Mouse (Mus musculus): ENCODE results near the gene 4930404N11Rik. TPM values are rescaled to one million over a fixed set of nuclear protein-coding genes. Genes with fewer than 3 reads are reported as not detected.

4930404N11Rik gene
- 0.23 and 0.67 TPM in 2 replicates for polyA plus RNA-seq (2014; fragmentation: Nextera tagmentation; extraction: Ambion mirVana)

DNA sequence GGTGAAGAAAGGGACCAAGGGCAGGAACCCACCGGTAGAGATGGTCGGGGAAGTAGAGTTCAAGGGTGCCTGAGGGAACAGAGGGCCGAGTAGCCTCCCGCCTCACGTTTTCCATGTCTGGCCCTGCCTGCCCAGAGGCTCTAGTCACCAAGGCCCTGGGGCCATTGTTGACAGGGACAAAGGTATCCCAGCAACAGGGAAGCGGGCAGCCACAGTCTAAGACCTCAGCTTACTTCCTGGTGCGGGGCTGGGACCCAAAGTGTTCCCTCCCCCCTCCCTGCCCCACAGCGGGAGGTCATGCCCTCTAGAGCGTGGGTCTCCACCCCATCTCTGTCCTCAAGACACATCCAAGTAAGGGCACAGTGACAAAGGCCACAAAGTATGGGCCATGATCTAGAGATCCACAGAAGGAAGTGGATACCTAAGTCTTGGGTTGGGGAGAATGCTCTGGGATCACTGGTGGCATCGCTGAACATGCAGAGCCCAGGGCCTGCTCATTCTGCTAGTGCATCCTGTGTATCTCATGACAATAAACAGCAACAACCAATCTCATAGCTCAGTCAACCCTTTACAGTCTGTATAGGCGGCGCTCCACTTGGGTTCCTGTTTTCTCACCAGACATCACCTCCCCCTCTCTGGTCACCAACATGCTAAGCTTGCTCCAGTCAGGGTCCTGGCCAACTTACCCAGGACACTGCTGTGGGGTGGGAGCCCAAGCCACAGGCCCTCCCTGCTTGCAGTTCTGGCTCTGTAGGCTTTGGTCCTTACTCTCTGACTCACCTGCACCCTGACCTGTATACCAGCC, at the start of gene 4930404N11Rik:
TSS of gene 4930404N11Rik (minus strand) at position 145 of the 805 bp plus-strand sequence.
- Histone ChIP-seq H3K36me3 (ENCODE audit: control insufficient read depth, insufficient read depth, low read length) (peaks cover 40% of the 10 kb centered on the region), H3K4me2 (peak within 1 kb of the TSS; percentile 69), H3K27me3 (ENCODE audit: control insufficient read depth, insufficient read depth, low read length) (no peaks in the 10 kb centered on the region), H3K27ac (ENCODE audit: low read depth, low read length) (peak within 1 kb of the TSS; percentile 25), H3K9ac (ENCODE audit: low read depth, low read length) (peak within 1 kb of the TSS; percentile 56), H3K4me3 (ENCODE audit: low read depth, low read length) (peak within 1 kb of the TSS; percentile 33), H3K4me1 (ENCODE audit: control insufficient read depth, insufficient read depth, low read length) (peaks cover 52% of the 10 kb centered on the region), H3K9me3 (replicated peaks; ENCODE audit: control insufficient read depth, low read length) (no peaks in the 10 kb centered on the region)
- WGBS (ENCODE audit: insufficient replicate concordance): 29% methylated on average over 12 of the region's 12 CpGs
- ATAC-seq (replicated peaks; ENCODE audit: insufficient number of reproducible peaks, low FRiP score, low TSS enrichment): no peak

DNA sequence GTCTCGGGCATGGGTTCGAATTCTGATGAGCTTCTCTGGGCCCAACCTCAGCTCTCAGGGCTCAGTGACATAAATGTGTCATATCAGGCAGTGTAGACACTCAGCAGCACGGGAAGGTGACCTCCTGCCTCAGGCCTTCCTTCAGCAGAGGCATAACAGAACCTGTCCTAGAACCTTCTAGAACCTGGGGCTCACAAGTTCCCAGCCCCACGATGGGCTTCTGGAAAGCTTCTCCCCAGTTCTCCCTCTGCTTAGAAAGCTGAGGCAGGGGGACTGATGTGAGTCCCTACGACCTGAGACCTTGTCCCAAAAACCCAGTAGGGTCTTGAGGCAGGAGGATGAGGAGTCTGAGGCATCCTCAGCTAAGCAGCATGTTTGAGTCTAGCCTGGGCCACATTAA, 49.5 kb upstream of the 4930404N11Rik start:
- Histone ChIP-seq H3K9ac (ENCODE audit: low read depth, low read length) (no peak overlapping the region; the same call in 1 of the 2 replicates), H3K4me3 (ENCODE audit: low read depth, low read length) (no peak overlapping the region), H3K27ac (ENCODE audit: low read depth, low read length) (no peak overlapping the region), H3K9me3 (replicated peaks; ENCODE audit: control insufficient read depth, low read length) (no peaks in the 10 kb centered on the region), H3K4me1 (ENCODE audit: control insufficient read depth, insufficient read depth, low read length) (peaks cover 89% of the 10 kb centered on the region), H3K27me3 (ENCODE audit: control insufficient read depth, insufficient read depth, low read length) (peaks cover 3% of the 10 kb centered on the region; the same call in 1 of the 2 replicates), H3K4me2 (no peak overlapping the region), H3K36me3 (ENCODE audit: control insufficient read depth, insufficient read depth, low read length) (no peaks in the 10 kb centered on the region)
- 74% methylated on average over 5 of the region's 5 CpGs for WGBS (ENCODE audit: insufficient replicate concordance)
- ATAC-seq (replicated peaks; ENCODE audit: insufficient number of reproducible peaks, low FRiP score, low TSS enrichment): no peak

DNA sequence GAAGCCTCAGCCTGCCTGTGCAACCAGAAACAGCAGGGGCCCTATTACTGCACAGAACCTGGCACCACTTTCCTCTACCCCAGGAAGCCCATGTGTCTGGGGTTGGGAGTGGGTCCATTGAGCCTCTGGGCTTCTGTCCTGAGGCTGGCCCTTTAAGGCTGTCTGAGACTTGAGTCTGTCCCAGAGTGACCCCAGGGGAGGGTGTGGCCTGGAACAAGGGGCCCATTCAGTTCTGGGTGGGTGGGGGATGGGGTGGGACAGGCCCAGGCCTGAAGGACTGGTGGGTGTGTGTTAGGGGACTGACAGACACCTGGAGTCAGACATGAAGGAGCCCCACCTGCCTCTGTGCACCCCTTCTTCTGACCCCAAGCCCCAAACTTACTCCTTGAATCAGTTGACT, 49.1 kb upstream of the 4930404N11Rik start:
- Histone ChIP-seq H3K27me3 (ENCODE audit: control insufficient read depth, insufficient read depth, low read length) (peaks cover 3% of the 10 kb centered on the region; the same call in 1 of the 2 replicates), H3K4me1 (ENCODE audit: control insufficient read depth, insufficient read depth, low read length) (peaks cover 93% of the 10 kb centered on the region), H3K4me3 (ENCODE audit: low read depth, low read length) (no peak overlapping the region), H3K36me3 (ENCODE audit: control insufficient read depth, insufficient read depth, low read length) (no peaks in the 10 kb centered on the region), H3K9ac (ENCODE audit: low read depth, low read length) (no peak overlapping the region), H3K9me3 (replicated peaks; ENCODE audit: control insufficient read depth, low read length) (no peaks in the 10 kb centered on the region), H3K4me2 (no peak overlapping the region), H3K27ac (ENCODE audit: low read depth, low read length) (no peak overlapping the region)
- no peak for ATAC-seq (replicated peaks; ENCODE audit: insufficient number of reproducible peaks, low FRiP score, low TSS enrichment)

DNA sequence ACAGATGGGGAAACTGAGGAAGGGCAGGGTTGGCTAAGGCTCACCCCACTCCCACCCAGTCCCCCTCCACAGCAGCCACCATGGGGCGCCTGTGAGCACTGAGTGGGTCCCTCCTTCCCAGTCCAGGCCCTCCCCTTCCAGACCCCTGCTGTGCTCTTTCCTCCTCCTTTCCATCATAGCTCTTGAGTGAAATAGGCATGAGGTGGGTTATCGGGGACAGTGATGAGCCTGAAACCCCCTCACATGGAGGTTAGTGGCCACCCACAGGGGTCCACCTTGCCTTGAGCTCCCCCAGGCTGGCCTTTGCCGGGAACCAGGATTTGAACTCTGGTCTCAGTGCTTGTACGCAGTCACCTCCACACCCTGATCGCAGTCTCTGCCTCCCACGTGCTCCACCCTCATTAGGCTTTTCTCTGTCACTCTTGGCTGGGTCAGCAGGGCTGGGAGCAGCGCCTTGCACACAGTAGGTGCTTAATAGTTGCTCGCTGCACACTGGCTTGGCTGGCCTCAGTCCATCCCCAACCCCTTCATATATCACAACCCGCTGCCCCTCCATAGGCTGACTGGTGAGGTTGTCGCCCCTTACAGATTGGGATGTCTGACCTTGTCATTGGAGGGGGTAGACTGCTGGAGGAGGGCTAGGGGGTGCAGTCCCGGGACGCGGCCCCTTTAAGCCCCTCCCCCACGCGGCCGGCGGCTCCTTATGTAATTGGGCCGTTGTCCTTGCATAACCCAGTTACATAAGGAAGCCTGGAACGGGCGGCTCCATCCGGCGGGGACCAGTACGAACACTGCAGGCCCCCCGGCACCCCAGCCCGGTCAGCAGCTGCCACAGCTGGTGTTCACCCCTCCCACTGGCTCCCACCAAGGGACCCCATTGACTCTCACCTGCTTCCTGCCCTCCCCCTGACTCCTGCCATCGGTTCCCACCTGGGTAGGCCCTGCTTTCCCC, 48.0 kb upstream of the 4930404N11Rik start:
- H3K27me3 ChIP-seq (ENCODE audit: control insufficient read depth, insufficient read depth, low read length): peaks cover 3% of the 10 kb centered on the region; the same call in 1 of the 2 replicates
- H3K9me3 ChIP-seq (replicated peaks; ENCODE audit: control insufficient read depth, low read length): no peaks in the 10 kb centered on the region
- WGBS (ENCODE audit: insufficient replicate concordance): 29% methylated on average over 26 of the region's 26 CpGs
- H3K4me3 ChIP-seq (ENCODE audit: low read depth, low read length): 0 out of 2 replicates have a peak overlapping the region, but pooled peaks have one; percentile 3
- H3K27ac ChIP-seq (ENCODE audit: low read depth, low read length): peak overlapping the region; percentile 10
- no peaks in the 10 kb centered on the region for H3K36me3 ChIP-seq (ENCODE audit: control insufficient read depth, insufficient read depth, low read length)
- no peak for ATAC-seq (replicated peaks; ENCODE audit: insufficient number of reproducible peaks, low FRiP score, low TSS enrichment)
- H3K4me1 ChIP-seq (ENCODE audit: control insufficient read depth, insufficient read depth, low read length): peaks cover 97% of the 10 kb centered on the region
- H3K4me2 ChIP-seq: peak overlapping the region; percentile 29; the same call in 1 of the 2 replicates
- H3K9ac ChIP-seq (ENCODE audit: low read depth, low read length): peak overlapping the region; percentile 4; the same call in 1 of the 2 replicates

DNA sequence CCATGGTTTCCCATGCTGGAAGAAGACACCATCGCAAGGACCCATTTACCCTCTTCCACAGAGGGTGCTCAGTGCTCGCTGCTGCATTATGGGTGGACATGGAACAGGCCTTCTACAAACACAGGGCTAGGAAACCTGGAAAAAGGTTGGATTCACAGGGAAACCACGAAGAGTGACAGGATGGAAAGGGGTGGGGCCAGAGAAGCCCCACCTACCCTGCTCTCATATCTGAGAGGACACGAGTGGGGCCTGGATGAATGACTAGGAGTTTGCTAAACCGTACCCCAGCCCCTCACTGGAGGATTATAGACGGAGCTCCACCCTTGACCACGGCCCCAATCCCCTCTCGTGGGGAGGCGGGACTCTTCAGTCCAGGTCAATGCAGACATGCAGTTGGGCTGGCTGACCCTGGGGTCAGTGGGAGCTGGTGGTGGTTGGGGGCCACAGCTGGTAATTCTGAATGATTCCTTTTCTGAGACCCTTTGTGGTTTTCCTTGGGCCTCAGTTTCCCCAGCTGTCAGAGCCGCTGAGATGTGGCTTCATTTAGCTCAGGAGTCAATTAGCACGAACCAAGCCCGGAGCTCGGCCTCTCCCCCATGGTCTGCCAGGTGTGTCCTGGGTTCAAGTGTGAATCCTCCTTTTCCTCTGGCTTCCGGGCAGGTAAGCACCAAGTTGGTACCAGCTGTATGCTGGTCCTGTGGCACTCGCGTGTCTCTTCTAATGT, 47.1 kb upstream of the 4930404N11Rik start:
- Histone ChIP-seq H3K4me1 (ENCODE audit: control insufficient read depth, insufficient read depth, low read length) (peaks cover 99% of the 10 kb centered on the region), H3K9me3 (replicated peaks; ENCODE audit: control insufficient read depth, low read length) (no peaks in the 10 kb centered on the region), H3K27me3 (ENCODE audit: control insufficient read depth, insufficient read depth, low read length) (peaks cover 2% of the 10 kb centered on the region), H3K36me3 (ENCODE audit: control insufficient read depth, insufficient read depth, low read length) (no peaks in the 10 kb centered on the region), H3K27ac (ENCODE audit: low read depth, low read length) (peak overlapping the region; percentile 82), H3K4me2 (peak overlapping the region; percentile 37; the same call in 1 of the 2 replicates), H3K4me3 (ENCODE audit: low read depth, low read length) (no peak overlapping the region), H3K9ac (ENCODE audit: low read depth, low read length) (0 out of 2 replicates have a peak overlapping the region, but pooled peaks have one; percentile 39)
- ATAC-seq (replicated peaks; ENCODE audit: insufficient number of reproducible peaks, low FRiP score, low TSS enrichment): no peak
- WGBS (ENCODE audit: insufficient replicate concordance): 71% methylated on average over 16 of the region's 16 CpGs

DNA sequence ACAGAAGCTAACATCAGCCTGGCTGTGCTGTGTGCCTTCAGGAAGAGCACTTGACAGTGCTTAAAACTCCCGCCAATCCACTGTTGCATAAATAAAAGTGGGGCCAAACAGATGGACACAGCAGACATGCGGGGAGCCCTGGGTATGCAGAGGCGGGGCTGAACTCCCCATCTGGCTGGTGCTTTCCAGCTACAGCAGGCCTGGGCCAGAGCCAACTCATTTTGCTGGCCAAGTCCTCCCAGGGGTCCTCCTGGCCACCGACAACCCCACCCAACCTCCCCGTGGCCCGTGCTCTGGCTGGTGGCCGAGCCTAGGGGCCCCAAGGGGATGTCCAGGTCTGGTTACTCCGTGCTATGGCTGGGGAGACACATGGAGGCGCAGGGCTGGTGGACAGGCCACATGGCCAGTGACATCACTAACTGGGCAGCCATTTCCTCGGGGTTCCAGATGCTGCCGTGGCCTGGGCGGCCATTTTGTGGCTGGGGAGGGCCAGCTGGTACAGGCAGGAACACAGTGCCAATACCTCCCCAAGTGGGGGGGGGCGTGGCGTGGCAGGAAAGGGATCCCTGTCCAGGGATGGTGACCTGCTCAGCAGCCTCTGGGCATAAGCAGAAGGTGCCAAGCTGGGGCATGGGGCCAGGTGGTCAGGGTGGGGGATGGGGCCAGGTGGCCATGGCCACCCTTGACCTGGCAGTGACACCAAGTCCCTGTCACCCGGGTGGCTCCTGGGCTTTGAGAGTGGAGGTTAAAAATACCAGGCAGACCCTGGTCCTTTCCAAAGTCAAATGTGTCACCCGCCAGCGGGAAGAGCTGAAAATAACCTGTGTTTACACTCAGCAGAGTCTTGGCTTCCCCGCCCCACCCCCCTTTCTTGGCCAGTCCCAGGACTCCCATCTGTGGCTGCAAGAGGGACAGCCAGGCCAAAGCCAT, 46.1 kb upstream of the 4930404N11Rik start:
- no peak for ATAC-seq (replicated peaks; ENCODE audit: insufficient number of reproducible peaks, low FRiP score, low TSS enrichment)
- 60% methylated on average over 18 of the region's 18 CpGs for WGBS (ENCODE audit: insufficient replicate concordance)

DNA sequence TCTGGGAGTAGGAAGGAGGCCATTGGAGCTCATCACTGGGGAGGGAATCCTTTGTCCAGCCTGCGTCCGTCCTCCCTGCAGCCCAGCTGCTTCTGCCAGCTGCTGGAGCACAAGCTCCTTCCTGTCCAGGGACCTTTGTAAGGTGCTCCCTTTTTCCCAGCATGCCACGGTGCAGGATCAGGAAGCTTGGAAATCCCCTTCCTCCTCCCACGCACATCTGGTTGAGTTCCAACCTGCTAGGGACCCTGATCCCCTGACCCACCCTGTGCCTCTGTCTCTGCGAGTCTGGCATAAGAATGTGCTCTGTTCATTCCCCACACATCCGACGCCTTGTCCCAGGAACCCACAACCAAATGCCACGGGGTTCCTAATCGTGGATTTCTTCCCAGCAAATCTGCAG, 45.4 kb upstream of the 4930404N11Rik start:
- Histone ChIP-seq H3K9me3 (replicated peaks; ENCODE audit: control insufficient read depth, low read length) (no peaks in the 10 kb centered on the region), H3K4me3 (ENCODE audit: low read depth, low read length) (no peak overlapping the region), H3K4me1 (ENCODE audit: control insufficient read depth, insufficient read depth, low read length) (peaks cover 99% of the 10 kb centered on the region), H3K36me3 (ENCODE audit: control insufficient read depth, insufficient read depth, low read length) (no peaks in the 10 kb centered on the region; the same call in 1 of the 2 replicates), H3K9ac (ENCODE audit: low read depth, low read length) (peak overlapping the region; percentile 50; the same call in 1 of the 2 replicates), H3K27me3 (ENCODE audit: control insufficient read depth, insufficient read depth, low read length) (no peaks in the 10 kb centered on the region; the same call in 1 of the 2 replicates), H3K27ac (ENCODE audit: low read depth, low read length) (peak overlapping the region; percentile 82; the same call in 1 of the 2 replicates), H3K4me2 (no peak overlapping the region; the same call in 1 of the 2 replicates)
- 71% methylated on average over 9 of the region's 9 CpGs for WGBS (ENCODE audit: insufficient replicate concordance)
- no peak for ATAC-seq (replicated peaks; ENCODE audit: insufficient number of reproducible peaks, low FRiP score, low TSS enrichment)

More for the DNA sequence above, 46.1 kb upstream of the 4930404N11Rik start:
- Histone ChIP-seq H3K4me3 (ENCODE audit: low read depth, low read length) (no peak overlapping the region), H3K9me3 (replicated peaks; ENCODE audit: control insufficient read depth, low read length) (no peaks in the 10 kb centered on the region), H3K4me1 (ENCODE audit: control insufficient read depth, insufficient read depth, low read length) (peaks cover 99% of the 10 kb centered on the region), H3K27me3 (ENCODE audit: control insufficient read depth, insufficient read depth, low read length) (no peaks in the 10 kb centered on the region; the same call in 1 of the 2 replicates), H3K9ac (ENCODE audit: low read depth, low read length) (no peak overlapping the region; the same call in 1 of the 2 replicates), H3K4me2 (peak overlapping the region; percentile 37; the same call in 1 of the 2 replicates), H3K27ac (ENCODE audit: low read depth, low read length) (peak overlapping the region; percentile 82), H3K36me3 (ENCODE audit: control insufficient read depth, insufficient read depth, low read length) (no peaks in the 10 kb centered on the region)
